Mouse (Mus musculus): ENCODE measurements around the gene Prkaa2.

Gene Prkaa2

DNA sequence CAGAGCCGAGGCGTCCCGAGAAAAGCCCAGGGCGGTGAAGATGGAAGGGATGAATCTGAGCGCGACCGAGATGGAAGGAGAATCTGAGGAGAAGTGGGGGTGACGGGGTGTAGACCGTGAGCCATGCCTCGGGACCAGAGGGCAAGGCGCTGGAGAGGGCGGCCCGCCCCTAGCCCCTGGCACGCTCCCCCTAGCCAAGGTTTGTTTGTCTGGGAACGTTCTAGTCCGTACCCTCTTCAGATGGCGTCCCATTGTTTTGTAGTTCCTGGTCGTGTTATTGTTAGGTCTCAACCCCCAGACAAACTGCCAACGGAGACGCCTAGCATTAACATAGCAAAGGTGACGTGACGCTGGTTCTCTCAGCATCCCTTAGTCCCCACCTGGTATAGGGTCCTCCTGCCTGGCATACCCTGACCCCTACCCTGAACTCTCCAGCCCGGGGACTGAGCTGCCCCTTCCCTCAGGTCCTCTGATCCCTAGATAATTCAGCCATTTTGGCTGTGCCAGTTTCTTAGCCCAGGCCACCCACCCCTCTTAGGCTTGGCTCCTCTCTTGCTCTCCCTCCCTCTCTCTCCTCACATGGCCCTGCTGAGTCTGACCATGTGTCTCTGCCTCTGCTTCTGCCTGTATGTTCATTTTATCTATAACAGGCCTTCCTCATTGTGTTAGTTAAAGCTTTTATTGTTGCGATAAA, 447 bp upstream of the Prkaa2 start:
- no peak for DNase-seq (ENCODE audit: extremely low read depth, low read depth, low spot score)

DNA sequence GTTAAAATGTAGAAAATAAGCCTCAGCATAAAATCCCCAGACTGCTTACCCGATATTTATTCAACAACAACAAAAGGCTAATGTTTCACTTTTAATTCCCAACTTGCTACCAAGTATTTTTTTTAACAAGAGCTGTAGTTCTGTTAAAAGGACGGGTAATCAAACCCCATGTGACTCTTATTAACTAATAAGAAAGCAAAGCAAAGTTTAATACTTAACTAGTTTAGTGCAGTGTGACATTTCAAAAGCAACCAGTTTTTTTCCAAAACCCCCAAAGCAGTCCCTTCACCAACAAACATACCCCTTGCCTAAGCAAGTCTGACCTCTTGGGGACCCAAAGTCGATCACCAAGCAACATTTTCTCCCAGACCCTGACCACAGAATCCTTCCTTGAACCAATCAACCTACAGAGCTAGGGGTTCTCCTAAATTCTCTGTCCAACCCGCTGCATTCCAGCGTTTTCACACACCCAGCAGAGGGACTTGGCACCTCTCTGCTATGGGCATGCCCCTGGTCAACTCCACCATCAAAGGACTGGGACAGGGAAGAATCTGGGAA, 970 bp downstream of the Prkaa2 start:
- no peak for DNase-seq (ENCODE audit: extremely low read depth, low read depth, low spot score)

DNA sequence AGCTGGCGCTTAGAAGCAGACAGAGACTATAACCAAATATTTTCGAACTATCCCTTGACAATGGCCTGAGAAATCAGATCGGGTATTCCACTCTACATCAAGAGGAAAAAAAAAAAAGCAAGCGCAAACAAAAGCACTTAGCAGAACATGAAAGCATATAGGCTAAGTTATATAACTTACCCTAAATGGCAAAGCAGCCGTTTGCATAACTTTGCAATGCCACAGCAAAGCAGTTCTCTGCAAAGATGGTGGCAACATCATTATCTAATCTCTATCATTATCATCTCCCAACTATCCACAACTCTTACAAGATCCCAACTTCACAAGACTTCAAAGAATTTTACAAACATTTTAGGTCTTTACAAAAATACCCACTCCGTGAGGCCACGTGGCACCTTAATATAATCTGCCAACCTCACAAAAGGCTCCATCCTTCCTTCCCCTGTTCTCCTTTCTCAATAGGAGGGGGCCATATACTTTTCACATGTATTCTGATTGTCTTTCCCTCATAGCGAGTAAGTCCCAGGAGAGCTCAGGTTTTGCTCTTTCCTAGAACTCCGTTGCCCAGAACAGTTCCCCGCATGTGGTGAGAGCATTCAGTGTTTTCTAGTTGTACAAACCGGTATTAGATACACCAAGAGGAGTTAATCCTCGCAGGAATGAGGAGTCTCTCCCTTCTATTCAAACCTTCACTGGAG, 1.6 kb downstream of the Prkaa2 start:
- DNase-seq (ENCODE audit: extremely low read depth, low read depth, low spot score) = no peak

DNA sequence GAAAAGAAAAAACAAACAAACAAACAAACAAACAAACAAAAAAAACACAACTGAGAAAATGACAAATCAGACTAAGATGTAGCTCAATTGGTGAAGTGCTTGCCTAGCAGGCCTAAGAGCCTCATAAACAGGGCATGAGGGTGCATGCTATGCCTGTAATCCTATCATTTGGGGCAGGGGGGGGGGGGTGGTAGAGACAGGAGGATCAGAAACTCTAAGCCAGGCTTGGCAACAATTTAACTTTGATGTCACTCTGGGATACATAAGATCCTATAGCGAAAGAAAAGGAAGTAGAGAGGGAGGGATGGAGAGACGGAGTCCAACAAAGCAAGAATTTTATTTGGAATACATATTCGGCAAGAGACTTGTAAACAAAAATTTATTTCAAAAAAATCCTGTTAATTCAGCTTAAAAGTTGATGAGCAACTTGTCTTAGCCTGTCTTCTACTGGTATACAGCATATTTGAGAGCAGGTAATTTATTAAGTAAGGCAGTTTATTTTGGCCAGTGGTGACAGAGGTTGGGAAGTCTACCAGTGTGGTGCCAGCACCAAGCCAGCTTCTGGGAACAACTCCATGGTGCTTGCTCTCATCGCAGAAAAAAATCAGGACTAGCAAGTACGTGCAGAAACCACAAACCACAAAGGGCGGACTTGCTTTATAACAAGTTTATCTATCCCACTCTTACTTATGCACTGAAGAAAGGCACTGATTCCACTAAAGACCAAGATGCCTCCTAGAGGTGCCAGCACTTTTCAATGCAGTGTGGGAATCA, 5.4 kb downstream of the Prkaa2 start:
- DNase-seq (ENCODE audit: extremely low read depth, low read depth, low spot score) = peak; percentile 98

DNA sequence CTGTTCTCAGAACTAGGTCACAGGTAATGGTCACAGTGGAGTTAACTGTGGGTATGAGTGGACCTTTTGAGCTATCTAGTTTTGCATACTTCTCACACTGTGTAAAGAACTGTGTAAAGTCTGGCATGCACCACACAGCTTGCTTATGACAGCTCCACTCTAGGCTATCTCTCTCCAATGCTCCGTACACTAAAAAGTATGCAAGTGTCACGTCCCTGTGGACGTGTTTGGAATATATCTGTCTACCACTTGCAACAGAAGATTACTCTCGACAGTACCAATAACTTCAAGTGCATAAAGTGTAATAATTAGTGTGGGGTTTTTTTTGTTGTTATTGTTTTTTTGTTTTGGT, 8.4 kb downstream of the Prkaa2 start:
- no peak for DNase-seq (ENCODE audit: extremely low read depth, low read depth, low spot score)

DNA sequence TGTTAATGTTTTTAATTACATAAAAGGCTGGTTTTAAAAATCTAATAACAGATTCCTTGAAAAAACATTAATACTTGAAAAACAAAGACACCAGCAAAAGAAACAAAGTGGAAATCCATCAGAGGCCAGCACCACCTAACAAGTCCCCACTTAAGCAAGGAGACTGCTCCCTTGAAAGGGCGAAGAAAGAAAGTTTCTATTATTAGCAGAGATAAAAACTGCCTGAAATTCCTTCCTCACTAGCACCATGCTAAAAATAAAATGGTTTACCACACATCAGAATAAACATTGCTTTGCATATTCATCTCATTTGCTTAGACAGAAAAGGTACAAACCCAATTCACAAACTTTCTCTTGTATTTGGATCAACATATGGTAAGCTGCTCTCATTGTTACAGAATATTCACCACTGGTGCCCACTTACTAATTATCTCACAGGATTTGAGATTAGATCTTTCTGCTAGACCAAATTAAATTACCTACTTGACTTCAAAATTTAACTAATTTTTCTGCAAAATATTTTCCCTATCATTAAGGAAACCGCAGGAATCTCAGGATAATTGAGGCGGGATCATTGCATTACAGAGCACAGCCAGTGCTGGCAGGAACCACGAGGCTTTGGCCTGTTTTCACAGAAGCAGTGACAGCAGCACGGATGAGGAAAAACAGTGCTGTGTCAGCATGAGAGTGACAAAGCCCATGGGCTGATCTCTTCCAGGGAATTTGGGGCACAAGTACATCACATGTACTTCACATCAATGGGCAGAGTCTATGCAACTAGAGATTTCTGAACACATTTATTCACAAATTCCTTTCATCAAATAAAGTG, 9.0 kb downstream of the Prkaa2 start:
- DNase-seq (ENCODE audit: extremely low read depth, low read depth, low spot score) = no peak

DNA sequence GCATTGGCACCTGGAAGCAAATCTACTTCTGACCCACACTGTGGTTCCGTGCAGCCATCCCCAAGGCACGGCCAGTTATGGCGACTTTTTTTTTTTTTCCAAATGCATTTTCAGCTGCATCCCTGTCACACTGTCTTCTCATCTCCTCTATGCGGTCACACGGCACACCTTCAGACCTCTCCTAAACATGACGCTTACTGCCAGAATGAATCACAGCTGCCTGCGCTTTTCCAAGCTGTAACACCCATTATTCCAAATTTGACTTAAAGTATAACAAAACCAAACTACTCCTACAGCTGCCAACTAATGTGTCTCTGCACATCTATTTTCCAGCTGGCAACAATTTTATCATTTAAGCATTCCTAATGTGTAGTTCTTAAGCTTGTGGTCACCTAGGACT, 11.0 kb downstream of the Prkaa2 start:
- no peak for DNase-seq (ENCODE audit: extremely low read depth, low read depth, low spot score)

DNA sequence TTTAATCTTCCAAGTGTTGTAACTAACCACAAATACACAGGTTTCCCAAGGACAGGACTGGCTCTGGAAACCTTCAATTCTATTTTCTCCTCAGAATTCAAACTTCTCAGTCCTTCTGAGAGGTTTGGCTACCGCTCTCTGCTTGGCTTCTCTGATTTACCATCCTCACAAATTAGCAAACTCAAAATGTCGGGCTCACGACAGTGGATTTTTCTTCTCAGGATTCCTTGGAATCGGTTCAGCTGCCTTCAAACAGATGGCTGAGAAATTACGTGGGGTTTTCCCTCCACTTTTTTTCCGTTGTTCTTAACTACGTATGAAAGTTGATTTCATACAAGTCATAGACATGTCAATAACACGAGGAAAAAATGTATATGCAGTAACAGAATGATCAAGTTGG, 11.5 kb downstream of the Prkaa2 start:
- no peak for DNase-seq (ENCODE audit: extremely low read depth, low read depth, low spot score)

DNA sequence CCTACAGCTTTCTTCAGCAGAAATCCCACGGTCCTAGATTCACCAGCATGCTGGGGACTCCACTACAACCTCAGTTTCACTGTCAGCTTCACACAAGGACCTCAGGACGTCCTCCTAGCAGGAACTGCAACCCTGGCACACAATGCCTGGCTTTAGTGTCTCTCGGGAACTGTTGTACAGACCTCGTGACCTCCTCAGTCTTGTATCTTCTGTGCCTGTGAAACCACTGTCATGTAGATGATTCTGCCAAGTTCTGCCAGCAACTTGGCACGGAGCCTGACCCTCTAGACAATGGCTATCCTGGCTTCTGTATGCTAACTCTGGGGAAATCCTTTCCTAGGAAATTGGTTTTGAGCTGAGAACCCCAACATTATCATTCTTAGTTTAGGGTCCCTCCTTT, 14.4 kb downstream of the Prkaa2 start:
- no peak for DNase-seq (ENCODE audit: extremely low read depth, low read depth, low spot score)

DNA sequence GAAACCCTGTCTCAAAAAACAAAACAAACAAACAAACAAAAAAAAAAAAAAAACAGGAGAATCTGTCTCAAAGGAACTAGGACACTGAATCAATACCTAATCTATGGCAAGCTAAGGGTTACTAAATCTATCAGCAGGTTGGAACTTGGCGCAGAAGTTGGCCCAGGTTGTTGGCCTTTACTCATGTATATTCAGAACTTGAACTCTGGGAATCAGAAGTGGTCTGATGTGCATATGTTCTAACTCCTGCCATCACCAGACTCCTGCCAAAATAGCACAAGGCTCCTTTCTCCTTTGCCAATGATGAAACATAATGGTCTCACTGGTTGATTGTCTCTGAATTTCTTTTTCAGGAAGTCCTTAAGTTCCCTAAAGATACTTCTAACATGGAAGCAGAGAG, 15.7 kb downstream of the Prkaa2 start:
- no peak for DNase-seq (ENCODE audit: extremely low read depth, low read depth, low spot score)

DNA sequence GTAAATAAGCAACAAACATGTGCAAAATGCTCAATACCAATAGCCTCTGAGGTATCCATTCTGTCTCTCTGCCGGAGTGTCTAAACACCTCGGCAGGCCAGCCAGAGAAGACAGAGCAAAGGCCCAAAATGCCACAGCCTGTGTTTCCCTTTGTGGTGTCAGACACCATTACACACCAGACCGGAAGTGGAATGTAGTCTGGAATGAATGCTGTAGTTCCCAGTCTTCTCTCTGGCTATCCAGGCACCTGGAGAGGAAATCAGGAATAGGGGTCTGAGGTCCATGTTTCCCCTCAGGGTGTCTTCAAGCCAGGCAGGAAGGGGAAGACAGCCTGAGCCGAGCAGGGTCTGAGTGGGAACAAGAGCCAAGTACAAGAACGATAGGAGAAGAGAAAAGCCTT, 19.3 kb downstream of the Prkaa2 start:
- DNase-seq (ENCODE audit: extremely low read depth, low read depth, low spot score) = no peak

DNA sequence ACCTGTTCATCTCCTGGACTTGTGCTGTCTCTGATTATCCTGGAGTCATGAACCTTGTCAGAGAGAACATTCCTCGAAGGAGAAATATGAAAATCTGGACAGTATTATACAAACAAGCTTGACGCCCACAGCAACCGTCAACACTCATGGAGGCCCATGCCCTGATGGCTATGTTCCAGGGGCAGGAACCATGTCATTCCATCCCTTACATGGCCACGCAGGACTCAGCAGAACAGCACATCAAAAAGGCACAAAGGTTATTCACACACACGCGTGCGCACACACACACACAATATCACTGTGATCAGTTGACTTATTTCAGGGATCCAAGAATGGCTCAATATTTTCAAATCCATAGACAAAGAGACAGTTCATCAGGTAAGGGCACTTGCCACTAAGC, 20.3 kb downstream of the Prkaa2 start:
- DNase-seq (ENCODE audit: extremely low read depth, low read depth, low spot score) = no peak

DNA sequence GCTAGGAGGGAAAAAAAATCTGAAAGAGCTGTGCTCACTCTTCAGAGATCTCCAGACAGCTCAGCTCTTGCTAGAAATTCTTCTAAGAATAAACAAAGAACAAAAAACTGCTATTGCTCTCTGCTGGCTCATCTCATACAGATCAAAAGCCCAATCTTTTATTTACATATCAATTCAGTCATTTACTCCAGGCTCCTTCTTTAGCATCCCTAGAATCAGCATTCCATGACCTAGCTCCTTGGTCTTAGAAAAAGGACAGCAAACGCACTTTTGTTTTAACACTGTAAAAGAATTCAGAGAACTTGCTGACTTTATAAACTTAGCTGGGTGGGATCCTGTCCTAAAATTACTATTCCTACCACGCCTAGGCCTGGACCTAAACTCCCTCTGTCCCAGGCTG, 21.0 kb downstream of the Prkaa2 start:
- DNase-seq (ENCODE audit: extremely low read depth, low read depth, low spot score) = no peak

DNA sequence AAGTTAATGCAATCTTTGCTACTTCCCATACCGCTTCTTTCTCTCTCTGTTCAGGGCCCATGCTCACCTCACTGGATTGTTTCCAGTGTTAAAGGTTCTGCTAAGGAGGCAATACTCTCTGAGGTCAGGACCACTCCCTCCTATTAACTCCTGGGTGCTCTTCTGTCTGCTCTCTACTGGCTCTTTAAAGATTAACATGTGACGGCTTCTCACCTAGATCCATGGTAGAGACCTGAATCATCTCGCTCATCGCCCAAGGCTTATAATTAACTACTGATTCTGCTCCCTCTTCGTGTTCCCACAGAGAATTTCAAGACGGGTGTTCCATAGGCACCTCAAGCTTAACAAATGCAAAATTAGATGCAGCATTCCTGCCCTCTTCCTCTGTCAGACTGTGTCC, 33.5 kb downstream of the Prkaa2 start:
- DNase-seq (ENCODE audit: extremely low read depth, low read depth, low spot score) = no peak

DNA sequence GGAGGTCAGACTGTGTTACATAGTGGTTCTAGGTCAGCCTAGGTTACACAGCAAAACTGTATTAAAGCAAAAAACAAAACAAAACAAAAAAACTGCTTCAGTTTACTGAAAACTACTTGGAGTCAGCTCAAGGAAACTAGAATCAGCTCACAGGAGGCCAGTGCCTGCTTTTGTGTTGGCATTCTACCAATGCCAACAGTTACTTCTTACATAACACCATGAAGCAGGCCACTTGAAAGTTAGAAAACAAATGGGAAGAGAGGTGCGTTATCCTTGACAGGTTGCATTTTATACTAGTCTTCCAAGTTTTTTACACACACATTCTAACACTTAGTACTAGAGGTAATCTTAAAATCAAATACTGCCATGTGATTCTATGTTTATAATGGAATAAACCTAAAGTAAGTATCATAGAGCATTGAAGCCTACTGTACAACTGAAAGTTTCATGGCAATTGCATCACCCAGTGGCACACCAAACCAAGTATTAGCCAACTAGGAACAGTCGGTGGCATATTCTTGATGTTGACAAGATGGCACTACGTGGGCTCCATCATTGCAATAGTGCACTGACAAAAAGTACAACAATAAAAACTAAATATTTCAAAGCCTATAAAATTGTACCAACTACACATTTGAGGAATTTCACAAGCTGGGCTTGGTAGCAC, 37.8 kb downstream of the Prkaa2 start:
- no peak for DNase-seq (ENCODE audit: extremely low read depth, low read depth, low spot score)

DNA sequence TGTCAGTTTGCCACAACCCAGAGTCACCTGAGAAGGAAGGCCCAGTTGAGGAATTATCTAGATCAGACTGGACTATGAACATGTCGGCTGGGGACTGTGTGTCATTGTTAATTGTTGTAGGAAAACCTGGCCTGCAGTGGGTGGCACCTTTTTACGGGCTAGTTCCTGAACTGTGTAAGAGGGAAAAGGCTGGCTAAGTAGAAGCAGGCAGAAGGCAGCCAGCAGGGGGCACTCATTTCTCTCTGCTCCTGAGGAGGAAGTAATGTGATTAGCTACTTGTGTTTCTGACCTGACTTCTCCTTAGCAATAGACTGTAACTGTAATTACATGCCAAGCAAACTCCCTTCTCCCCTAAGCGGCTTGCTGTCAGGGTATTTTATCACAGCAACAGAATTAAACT, 38.7 kb downstream of the Prkaa2 start:
- peak; percentile 71 for DNase-seq (ENCODE audit: extremely low read depth, low read depth, low spot score)

DNA sequence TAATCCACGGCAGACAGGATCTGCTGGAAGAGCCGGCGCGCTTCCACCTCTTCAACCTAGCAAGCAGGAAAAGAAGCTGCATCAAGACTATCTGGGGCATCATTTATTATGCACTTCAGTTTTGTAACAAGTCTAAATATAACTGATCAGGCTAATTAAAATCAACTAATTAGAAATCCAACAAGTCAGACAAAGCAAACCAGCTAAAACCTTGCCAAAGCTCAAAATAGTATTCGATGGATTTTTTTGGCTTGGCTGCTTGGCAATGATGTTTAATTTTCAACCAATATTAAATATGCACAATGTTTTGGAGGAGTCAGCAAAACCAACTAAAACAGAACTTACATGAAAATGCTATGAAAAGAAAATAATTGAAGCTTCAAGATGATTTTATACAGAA, 58.4 kb downstream of the Prkaa2 start:
- DNase-seq (ENCODE audit: extremely low read depth, low read depth, low spot score) = no peak

DNA sequence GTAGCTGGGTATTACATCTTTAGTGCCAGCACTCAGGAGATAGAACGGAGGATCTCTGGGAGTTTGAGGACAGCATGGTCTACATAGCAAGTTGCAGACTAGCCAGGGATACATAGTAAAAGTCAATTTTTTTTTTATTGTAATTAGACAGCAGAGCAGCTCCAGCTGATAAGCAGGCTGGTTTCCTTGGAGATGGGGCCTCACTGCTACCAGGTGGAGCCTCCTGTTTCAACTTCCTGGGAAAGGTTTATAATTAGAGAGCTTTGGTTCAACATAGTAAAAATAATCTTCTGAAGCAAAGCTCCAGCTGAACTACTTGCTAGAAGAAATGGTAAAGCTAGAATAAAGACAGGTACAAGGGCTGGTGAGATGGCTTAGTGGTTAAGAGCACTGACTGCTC, 59.6 kb downstream of the Prkaa2 start:
- DNase-seq (ENCODE audit: extremely low read depth, low read depth, low spot score) = no peak

DNA sequence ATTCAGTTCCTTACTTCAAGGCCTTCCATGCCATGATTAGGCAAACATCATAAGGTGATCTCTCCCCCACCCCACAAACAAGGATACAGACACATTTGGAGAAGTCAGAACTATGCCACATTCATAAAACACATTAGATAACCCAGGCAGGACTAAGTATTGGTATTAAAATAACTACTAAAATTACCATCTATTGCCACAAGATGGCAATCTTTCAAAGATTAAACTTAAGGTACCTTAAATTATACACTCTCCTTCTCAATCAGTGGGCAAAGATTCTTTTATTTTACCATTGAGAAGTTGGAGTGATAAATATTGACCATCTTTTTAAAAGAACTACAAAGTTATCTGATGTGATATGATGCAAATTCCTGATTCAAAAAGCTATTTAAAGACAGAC, 75.4 kb downstream of the Prkaa2 start:
- DNase-seq (ENCODE audit: extremely low read depth, low read depth, low spot score) = no peak

DNA sequence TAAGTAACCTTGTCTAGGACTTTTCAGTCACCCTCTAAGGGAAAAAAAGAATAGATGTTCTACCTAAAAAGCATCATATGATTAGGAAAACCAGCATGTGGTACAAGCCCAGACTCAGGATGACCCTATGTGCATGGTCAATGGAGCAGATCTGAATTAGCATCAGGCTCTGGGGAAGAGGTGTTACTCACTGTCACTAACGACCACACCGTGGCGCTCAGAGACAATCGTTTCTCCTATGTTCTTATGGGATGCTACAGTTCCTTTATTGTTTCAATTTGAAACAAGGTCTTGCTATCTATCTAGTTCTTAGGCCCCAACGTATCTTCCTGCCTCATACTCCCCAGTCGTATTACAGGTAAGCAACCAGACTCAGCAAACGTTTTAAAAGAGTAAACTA, 76.5 kb downstream of the Prkaa2 start:
- no peak for DNase-seq (ENCODE audit: extremely low read depth, low read depth, low spot score)

DNA sequence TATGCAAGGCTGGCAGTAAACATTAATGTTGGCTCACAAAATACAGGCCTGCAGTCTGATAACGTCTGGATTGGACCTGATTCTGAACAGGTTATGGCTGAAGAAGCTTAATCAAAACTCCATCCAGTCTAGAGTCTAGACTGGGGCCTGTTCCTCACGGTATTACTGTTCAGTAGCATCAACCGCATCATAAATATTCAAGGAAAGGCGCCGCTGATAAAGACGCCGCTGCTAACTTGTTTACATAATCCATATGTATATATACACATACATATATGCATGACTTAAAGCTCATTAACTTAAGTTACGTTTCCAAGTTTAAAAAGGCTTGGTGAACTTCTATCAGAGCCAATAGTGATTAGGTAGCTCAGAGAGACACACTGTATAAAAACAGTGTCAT, 78.6 kb downstream of the Prkaa2 start:
- DNase-seq (ENCODE audit: extremely low read depth, low read depth, low spot score) = no peak

Data from fat pad, adult 2 months (tissue).